Mouse (Mus musculus): Measurements from ENCODE around the gene Spsb2. TPM values are rescaled to one million over a fixed set of nuclear protein-coding genes. Genes with fewer than 3 reads are reported as not detected.
"Not testable (repeated sequence)": the region's sequence is repeated elsewhere in the genome, so short reads cannot be mapped to it uniquely, and the experiment has no call there.

The Spsb2 gene
- polyA plus RNA-seq, 1 experiment from 2014 or later: 8.8 TPM

DNA sequence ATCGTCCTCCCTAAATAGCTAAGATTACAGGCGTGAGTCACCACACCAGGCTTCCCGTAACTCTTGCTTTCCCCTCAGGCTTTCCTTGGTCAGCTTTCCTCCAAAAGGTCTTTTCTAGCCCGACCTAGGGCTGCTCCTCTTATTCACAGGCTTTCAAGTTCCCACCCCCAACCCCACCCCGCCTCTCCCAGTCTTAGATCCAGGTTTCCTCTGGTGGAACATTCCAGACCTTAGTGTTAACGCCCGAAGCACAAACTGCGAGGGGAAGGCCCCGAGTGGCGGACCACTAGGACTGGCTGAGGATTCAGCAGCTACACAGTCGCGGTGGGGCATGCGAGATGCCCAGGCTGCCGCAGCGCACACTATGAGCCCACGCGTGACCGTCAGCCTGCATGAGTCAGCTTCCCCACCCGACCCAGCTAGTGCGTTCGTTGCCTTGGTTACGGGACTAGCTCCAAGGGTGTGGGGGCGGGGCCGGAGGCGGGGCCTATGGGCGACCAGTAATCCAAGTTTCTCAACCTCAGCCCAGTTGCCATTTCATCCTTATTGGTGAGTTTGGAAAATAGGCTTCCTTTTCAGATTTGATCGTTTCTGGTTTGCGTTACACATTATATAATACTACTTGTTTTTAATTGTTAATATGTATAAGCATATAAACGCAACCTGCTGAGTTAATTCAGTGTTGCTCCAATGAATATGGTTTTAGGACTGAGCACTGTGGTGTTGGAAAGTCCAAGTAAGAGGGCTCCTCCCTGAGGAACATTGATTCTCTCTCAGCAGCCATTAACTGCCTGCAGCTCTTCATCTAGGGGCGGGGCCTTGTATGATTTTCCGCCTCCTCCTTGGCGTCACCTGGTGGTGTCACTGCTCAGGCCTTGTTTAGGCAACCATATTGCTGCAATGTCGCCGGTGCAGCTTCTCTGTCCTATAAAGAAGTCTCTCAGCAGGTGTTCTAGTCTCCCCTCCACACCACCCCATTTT lies 2.8 kb upstream of the Spsb2 start:
- Histone ChIP-seq H3K36me3 (peaks cover 10% of the 10 kb centered on the region), H3K9me3 (replicated peaks) (no peaks in the 10 kb centered on the region), H3K27ac (replicated peaks) (peak overlapping the region; percentile 89), H3K27me3 (ENCODE audit: low read depth, poor library complexity, severe bottlenecking) (no peaks in the 10 kb centered on the region), H3K4me1 (peaks cover 47% of the 10 kb centered on the region), H3K4me3 (peak overlapping the region; percentile 60)
- WGBS: 2% methylated on average over 34 of the region's 34 CpGs
- peak; percentile 92 for DNase-seq (ENCODE audit: low spot score)

DNA sequence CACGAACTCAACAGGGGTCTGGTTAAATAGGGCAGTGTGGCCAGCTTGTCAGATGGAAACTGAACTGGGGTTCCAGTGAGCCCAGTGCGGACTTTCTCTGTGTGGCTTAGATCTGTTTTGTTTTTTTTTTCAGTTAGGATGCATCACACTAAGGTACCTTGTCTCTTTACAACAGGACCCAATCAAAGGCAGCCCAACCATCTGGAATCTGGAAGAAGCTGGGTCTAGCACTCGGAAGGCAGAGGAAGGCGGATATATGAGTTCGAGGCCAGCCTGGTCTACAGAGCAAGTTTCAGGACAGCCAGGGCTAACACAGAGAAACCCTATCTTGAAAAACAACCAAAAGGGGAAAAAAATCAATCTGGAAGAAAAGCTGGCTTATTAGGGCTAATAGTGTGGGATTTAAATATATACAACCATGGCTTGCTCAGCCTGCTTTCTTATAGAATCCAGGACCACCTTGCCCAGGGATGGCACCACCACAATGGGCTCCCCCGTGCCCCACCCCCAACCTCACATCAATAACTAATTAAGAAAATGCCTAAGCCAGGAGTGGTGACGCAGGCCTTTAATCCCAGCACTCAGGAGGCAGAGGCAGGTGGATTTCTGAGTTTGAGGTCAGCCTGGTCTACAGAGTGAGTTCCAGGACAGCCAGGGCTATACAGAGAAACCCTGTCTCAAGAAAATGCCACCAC lies 1.9 kb upstream of the Spsb2 start:
- Histone ChIP-seq H3K4me3 (peak overlapping the region; percentile 60; the same call in 1 of the 2 replicates), H3K4me1 (peaks cover 50% of the 10 kb centered on the region)
- no peak for DNase-seq (ENCODE audit: low spot score)

GRCm38 (mm10) chr6:124807366-124807765 lies 1.1 kb upstream of the Spsb2 start:
- H3K4me3 ChIP-seq: no peak overlapping the region
- WGBS: 89% methylated on average over 4 of the region's 4 CpGs
- no peaks in the 10 kb centered on the region for H3K27me3 ChIP-seq (ENCODE audit: low read depth, poor library complexity, severe bottlenecking)
- no peak overlapping the region for H3K27ac ChIP-seq (replicated peaks)
- H3K4me1 ChIP-seq: peaks cover 58% of the 10 kb centered on the region
- DNase-seq (ENCODE audit: low spot score): no peak
- H3K36me3 ChIP-seq: peaks cover 28% of the 10 kb centered on the region
- H3K9me3 ChIP-seq (replicated peaks): no peaks in the 10 kb centered on the region

More for the DNA sequence above, 1.9 kb upstream of the Spsb2 start:
- Histone ChIP-seq H3K36me3 (peaks cover 20% of the 10 kb centered on the region), H3K27me3 (ENCODE audit: low read depth, poor library complexity, severe bottlenecking) (no peaks in the 10 kb centered on the region), H3K27ac (replicated peaks) (peak overlapping the region; percentile 89), H3K9me3 (replicated peaks) (no peaks in the 10 kb centered on the region)
- WGBS: 74% methylated on average over 7 of the region's 7 CpGs

DNA sequence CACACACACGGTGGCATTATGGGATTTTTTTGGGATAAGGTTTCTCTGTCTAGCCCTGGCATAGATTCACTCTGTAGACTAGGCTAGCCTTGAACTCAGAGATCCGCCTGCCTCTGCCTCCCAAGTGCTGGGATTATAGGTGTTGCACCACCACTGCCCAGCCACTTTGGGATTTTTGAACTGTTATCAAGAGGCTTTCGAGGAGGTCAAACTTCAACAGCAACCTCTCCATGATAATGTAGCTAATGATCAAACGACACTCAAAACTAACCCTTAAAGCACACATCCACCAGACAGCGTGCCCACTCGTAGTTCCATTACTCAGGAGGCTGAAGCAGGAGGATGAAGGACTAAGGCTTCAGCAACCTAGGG lies 489 bp upstream of the Spsb2 start:
- no peaks in the 10 kb centered on the region for H3K27me3 ChIP-seq (ENCODE audit: low read depth, poor library complexity, severe bottlenecking)
- peaks cover 32% of the 10 kb centered on the region for H3K36me3 ChIP-seq
- WGBS: 89% methylated on average over 6 of the region's 6 CpGs
- peak overlapping the region; percentile 69 for H3K4me3 ChIP-seq
- H3K9me3 ChIP-seq (replicated peaks): no peaks in the 10 kb centered on the region
- no peak for DNase-seq (ENCODE audit: low spot score)
- H3K27ac ChIP-seq (replicated peaks): peak overlapping the region; percentile 87
- H3K4me1 ChIP-seq: peaks cover 64% of the 10 kb centered on the region

- Histone ChIP-seq H3K9me3 (replicated peaks) (no peaks in the 10 kb centered on the region), H3K36me3 (peaks cover 32% of the 10 kb centered on the region), H3K27ac (replicated peaks) (peak overlapping the region; percentile 87), H3K4me3 (peak overlapping the region; percentile 69), H3K4me1 (peaks cover 74% of the 10 kb centered on the region), H3K27me3 (ENCODE audit: low read depth, poor library complexity, severe bottlenecking) (no peaks in the 10 kb centered on the region)
- DNase-seq (ENCODE audit: low spot score): peak; percentile 88
- WGBS: 0% methylated on average over 35 of the region's 35 CpGs
Measured at GRCm38 (mm10) chr6:124809052-124809774, 752 bp downstream of the Spsb2 start.

DNA sequence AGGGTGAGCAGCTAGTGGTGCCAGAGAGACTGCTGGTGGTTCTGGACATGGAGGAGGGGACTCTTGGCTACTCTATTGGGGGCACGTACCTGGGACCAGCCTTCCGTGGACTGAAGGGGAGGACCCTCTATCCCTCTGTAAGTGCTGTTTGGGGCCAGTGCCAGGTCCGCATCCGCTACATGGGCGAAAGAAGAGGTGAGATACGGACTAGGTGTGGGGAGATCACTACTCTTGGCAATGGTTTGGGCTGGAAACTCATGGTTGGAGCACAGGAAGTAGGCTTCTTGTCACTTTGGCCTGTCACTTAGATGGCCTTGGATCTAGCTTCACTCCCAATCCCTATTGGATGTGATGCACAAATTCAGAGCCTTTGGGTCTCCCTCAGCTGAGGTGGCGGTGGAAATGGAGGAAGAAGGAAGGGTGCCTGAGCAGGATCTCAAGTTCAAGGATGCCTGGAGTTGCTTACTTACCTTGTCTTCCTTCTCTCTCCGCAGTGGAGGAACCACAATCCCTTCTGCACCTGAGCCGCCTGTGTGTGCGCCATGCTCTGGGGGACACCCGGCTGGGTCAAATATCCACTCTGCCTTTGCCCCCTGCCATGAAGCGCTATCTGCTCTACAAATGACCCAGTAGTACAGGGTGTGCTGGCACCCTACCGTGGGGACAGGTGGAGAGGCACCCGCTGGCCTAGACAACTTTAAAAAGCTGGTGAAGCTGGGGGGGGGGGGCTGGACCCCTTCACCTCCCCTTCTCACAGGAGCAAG lies 1.5 kb downstream of the Spsb2 start:
- H3K4me1 ChIP-seq: peaks cover 80% of the 10 kb centered on the region
- peak overlapping the region; percentile 87 for H3K27ac ChIP-seq (replicated peaks)
- 45% methylated on average over 14 of the region's 14 CpGs for WGBS
- no peaks in the 10 kb centered on the region for H3K9me3 ChIP-seq (replicated peaks)
- H3K4me3 ChIP-seq: peak overlapping the region; percentile 69
- H3K36me3 ChIP-seq: peaks cover 32% of the 10 kb centered on the region
- DNase-seq (ENCODE audit: low spot score): no peak
- no peaks in the 10 kb centered on the region for H3K27me3 ChIP-seq (ENCODE audit: low read depth, poor library complexity, severe bottlenecking)

DNA sequence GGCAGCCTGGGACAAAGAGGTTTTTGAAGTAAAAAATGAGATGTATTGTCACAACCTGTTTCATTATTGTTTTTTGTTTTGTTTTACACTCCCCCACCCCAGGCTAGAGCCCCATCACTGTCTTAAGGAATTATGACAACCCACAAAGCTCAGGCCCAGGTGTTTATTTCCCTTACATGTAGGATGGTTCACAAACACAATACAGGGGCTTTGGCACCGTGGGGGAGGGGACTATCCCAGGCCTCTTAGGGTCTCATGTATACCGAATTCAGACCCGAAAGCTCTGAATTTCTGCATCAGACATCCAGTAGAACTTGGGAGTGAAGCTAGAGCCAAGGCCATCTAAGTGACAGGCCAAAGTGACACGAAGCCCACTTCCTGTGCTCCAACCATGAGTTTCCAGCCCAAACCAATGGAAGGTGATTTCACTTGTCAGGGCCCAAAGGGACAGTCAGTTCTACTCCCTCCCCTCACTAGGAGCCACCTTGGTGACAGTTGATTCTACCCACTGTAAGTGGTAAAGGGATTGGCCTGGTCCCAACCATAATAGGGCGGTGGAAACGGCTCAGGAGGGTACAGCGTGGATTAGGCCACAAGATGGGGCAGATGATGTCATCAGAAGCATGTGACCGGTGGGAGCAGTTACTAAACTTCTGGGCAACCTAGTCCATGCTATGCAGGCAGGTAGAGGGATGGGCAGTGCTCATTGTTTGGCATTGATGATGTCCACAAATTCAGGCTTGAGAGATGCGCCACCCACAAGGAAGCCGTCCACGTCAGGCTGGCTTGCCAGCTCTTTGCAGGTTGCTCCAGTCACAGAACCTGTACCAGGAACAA lies 2.3 kb downstream of the Spsb2 start:
- peaks cover 78% of the 10 kb centered on the region for H3K4me1 ChIP-seq
- peak overlapping the region; percentile 87; the same call in 1 of the 2 replicates for H3K27ac ChIP-seq (replicated peaks)
- not testable (repeated sequence) for H3K9me3 ChIP-seq (replicated peaks); H3K27me3 ChIP-seq (ENCODE audit: low read depth, poor library complexity, severe bottlenecking); DNase-seq (ENCODE audit: low spot score); H3K4me3 ChIP-seq
- H3K36me3 ChIP-seq: peaks cover 41% of the 10 kb centered on the region
- 86% methylated on average over 11 of the region's 11 CpGs for WGBS

DNA sequence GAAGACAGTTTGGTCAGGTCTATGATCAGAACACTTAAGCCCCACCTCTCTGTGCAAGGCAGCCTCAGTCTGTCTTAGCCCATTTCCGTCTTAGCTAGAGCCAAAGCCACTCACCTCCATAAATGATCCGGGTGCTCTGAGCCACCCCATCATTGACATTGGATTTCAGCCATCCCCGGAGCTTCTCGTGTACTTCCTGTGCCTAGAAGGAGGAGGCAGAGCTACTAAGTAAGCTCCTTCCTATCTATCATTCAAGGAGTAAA lies 2.9 kb downstream of the Spsb2 start:
- WGBS: 84% methylated on average over 4 of the region's 4 CpGs
- peak overlapping the region; percentile 75; the same call in 1 of the 2 replicates for H3K4me3 ChIP-seq
- no peak for DNase-seq (ENCODE audit: low spot score)
- H3K27ac ChIP-seq (replicated peaks): no peak overlapping the region
- no peaks in the 10 kb centered on the region for H3K27me3 ChIP-seq (ENCODE audit: low read depth, poor library complexity, severe bottlenecking)
- H3K4me1 ChIP-seq: peaks cover 72% of the 10 kb centered on the region
- peaks cover 46% of the 10 kb centered on the region for H3K36me3 ChIP-seq
- H3K9me3 ChIP-seq (replicated peaks): no peaks in the 10 kb centered on the region

DNA sequence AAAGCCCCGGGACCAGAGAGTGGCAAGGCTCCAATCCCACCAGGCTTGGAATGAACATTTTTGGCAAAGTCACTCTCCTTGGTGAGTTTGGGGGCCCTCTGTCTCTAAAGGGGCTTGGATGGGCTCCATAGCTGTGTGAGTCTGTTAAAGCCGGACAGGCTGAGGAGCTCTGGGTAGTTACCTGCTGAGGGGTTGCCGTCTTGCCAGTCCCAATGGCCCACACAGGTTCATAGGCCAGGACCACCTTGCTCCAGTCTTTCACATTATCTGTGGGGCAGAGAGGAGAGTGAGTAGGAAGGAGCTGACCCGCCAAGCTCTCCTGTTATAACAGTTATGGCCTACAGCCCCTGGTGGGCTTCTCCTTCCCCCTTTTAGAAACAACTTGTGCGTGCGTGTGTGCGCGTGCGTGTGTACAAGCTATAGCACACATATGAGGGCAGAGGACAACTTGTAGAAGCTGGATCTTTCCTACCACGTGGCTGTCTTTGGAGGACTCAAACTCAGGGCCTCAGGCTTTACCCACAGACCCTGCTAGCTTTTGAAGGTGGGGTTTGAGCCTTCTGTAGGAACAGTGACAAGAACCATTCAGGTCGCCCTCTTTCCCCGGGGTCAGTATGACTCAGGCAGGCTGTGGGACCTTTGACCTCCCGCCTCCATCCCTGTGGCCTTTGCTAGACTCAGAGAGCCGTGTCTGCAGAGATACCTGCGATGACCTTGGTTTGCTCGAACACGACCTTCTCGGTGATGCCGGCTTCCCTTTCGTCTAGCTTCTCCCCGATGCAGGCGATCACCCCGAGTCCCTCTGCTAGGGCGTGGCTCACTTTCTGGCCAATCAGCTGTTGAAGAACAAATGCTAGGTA lies 3.5 kb downstream of the Spsb2 start:
- no peak for DNase-seq (ENCODE audit: low spot score)
- Histone ChIP-seq H3K9me3 (replicated peaks) (no peaks in the 10 kb centered on the region), H3K36me3 (peaks cover 52% of the 10 kb centered on the region), H3K27ac (replicated peaks) (peak overlapping the region; percentile 95; the same call in 1 of the 2 replicates), H3K27me3 (ENCODE audit: low read depth, poor library complexity, severe bottlenecking) (no peaks in the 10 kb centered on the region), H3K4me1 (peaks cover 68% of the 10 kb centered on the region), H3K4me3 (peak overlapping the region; percentile 75)
- WGBS: 87% methylated on average over 24 of the region's 24 CpGs

DNA sequence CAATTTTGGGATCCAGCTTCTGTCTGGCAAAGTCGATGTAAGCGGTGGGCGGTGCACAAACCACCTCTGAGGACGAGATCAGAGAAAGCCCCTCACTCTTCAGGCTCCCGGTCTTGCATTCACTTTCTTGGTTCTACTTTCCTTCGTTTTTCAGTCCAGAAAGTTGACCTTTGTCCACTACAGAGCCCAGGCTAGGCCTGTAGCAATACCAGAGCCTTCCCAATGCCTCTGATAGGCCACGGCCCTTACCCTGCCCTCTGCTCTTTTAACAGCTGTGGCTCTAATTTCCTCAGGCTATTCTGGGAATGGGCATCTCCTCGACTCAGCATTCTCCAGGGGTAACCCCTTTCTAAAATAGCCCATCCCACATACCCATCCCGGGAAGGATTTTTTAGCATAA lies 4.4 kb downstream of the Spsb2 start:
- 28% methylated on average over 9 of the region's 9 CpGs for WGBS
- H3K27ac ChIP-seq (replicated peaks): peak overlapping the region; percentile 95
- no peak for DNase-seq (ENCODE audit: low spot score)
- peak overlapping the region; percentile 75 for H3K4me3 ChIP-seq
- peaks cover 61% of the 10 kb centered on the region for H3K36me3 ChIP-seq
- no peaks in the 10 kb centered on the region for H3K27me3 ChIP-seq (ENCODE audit: low read depth, poor library complexity, severe bottlenecking)
- H3K9me3 ChIP-seq (replicated peaks): no peaks in the 10 kb centered on the region
- H3K4me1 ChIP-seq: peaks cover 67% of the 10 kb centered on the region

DNA sequence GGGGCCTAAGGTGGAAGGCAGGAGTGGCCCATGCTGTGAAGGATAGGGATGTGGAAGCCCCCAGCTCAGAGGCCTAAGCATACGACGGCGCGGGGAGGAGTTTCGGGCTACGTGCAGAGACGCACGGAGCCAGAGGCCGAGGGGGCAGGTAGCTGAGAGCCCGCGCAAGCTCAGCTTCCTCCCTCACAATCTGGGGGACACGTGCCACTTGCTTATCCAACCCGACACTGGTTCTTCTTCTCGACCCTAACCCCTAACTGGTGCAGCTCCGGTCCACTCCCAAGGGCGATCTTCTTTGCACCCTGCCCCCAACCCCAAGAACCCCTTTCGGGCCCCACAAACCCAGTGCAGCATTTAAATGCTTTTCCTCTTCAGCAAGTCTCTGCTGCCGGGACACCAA lies 5.0 kb downstream of the Spsb2 start:
- H3K27me3 ChIP-seq (ENCODE audit: low read depth, poor library complexity, severe bottlenecking): no peaks in the 10 kb centered on the region
- H3K9me3 ChIP-seq (replicated peaks): no peaks in the 10 kb centered on the region
- peak overlapping the region; percentile 95 for H3K27ac ChIP-seq (replicated peaks)
- DNase-seq (ENCODE audit: low spot score): peak; percentile 71
- peak overlapping the region; percentile 75 for H3K4me3 ChIP-seq
- peaks cover 61% of the 10 kb centered on the region for H3K4me1 ChIP-seq
- peaks cover 68% of the 10 kb centered on the region for H3K36me3 ChIP-seq
- WGBS: under 1% methylated on average over 18 of the region's 18 CpGs

Measured in midbrain, embryonic 10.5 days (tissue).